Mouse (Mus musculus) right cerebral cortex, adult 18-20 months (tissue): ENCODE measurements around the gene Olfr1388.
A peak's percentile ranks its signal among the peaks of the same experiment; 100 is the strongest.
"Not testable (repeated sequence)": the region's sequence is repeated elsewhere in the genome, so short reads cannot be mapped to it uniquely, and the experiment has no call there.

Source experiments
- DNase-seq: peaks from one replicate; pipeline ENCODE4 v3.0.0; 2022; ENCODE audit warnings: mixed read lengths

Olfr1388 gene

DNA sequence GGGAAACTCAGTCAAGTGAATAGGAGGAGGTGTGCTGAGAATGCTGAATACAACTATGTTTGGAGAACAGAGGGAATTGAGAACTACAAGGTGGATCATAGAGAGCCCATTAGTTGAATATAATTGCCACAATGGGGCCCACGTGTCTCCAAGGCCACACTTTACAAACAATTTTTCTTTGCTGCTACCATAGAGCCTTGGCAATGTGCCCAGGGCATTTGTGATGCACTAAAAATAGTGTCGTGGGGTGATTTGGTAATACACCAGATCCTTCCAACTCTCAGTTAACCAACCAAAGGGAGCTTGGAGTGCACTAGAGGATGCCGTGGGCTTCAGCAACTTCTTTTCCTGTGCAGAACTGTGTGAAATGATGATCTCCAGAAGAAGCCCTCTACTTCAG, at the start of gene Olfr1388:
Gene Olfr1388, plus strand, starts transcription at position 214 of the 400 bp plus-strand sequence.
- DNase-seq: no peak

DNA sequence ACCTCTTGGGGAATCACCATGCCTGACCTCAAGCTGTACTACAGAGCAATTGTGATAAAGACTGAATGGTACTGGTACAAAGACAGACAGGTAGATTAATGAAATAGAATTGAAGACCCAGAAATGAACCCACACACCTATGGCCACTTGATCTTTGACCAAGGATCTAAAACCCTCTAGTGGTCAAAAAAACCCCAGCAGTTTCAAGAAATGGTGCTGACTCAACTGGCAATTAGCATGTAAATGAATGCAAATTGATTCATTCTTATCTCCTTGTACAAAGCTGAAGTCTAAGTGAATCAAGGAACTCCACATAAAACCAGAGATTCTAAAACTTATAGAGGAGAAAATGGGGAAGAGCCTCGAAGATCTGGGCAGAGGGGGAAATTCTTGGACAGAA, 43.7 kb upstream of the Olfr1388 start:
- not testable (repeated sequence) for DNase-seq

DNA sequence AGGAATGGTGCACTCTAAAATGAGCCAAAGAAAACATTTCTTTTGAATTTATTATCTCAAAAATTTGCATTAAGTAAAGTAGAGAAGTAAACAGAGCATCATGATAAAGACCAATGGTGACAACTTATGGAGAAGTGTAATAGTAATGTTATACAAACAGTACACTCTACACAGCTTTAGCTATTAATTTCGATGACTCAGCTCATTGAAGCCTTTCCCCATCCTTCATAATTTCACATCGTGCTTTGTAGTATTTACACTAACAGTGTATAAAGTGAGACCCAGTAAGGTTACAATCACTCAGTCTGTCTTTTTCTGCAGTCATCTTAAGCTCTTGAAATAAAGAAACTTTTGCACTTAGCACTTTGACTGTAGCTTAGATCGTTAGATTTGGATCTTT, 29.6 kb upstream of the Olfr1388 start:
- DNase-seq: no peak

DNA sequence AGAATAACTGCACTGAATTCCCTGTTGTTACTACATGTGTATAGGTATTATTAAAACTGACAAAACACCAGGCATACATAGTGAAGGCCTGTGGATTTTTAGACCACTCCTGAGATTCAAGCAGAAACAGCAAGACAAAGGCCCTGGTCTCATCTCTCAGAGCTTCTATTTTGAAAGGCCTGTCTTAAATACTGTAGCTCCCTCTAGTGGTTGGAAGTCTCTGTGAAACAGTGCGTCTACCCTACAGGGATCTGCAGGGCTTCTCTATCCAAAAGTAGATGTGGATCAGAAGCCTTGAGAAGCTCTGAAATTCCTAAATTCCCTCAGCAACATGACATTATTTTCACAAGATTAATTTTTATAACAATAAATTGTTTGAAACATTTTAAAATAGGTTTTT, 25.9 kb upstream of the Olfr1388 start:
- peak; percentile 23 for DNase-seq

DNA sequence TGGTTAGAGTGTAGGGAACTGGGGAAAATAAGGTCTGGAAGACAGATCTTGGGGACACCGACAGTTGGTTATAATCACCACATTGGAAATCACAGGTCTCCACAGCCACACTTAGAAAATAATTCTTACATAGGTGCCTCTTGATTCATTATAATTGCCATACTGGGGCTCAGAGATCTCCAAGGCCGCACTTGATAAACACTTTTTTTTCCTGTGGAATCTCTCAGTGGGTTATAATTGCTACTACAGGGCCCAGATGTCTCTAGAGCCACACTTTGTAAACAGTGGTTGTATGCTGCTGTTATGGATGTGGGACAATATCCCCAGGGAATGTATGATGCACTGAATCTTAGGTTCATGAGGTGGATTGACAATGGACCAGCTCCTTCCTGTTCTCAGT, 13.7 kb upstream of the Olfr1388 start, which contains the start of gene Olfr1389:
Gene Olfr1389, plus strand, starts transcription at position 301 of the 400 bp plus-strand sequence.
- no peak for DNase-seq

DNA sequence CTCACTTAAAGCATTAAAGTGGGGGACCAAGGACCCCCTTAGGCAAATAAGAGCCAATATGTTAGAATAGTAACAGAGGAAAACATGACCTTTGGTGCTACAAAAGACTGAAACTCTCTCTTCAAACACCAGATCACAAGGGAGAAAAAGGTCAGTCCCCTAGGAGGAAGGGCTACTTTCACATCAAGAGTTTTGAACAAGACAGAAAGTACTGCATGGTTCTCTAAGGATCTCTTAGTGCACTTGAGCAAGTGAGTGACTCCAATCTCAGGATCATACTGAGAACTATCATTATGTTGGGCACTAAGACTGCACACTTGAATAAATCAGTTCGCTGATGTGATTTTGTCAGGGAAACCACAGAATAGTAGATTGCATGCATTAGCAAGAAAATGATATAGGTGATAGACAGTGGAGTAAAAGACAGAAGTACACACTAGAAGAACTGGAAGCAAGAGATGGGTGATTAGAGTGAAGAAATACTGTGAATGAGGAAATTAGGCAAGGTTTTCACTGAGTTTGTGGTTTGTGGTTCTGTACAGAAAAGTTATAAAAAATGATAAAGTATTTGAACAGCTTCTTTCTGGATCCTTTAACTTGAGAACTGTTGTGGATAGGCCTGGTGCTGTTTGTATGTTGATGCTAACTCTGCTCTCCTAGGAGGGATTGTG, 11.0 kb upstream of the Olfr1388 start:
- DNase-seq: no peak

DNA sequence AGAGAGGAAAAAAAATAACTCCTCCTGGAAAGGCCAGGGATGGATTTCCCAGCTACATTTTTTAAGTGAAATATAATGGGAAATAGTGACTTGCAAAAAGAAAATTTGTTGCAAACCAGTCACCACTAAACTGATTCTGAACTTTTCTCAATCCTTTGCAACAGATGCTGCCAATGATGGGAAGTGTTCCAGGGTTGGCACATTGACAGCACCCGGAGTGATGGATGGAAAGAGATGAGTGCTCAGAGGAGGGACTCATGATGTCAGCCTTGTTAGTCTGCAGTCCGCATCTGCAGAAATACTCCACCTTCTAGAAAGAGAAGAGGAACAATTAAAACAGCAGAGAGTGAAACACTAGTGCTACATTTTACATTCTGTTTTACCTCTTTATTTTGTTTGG, 6.8 kb upstream of the Olfr1388 start:
- no peak for DNase-seq

DNA sequence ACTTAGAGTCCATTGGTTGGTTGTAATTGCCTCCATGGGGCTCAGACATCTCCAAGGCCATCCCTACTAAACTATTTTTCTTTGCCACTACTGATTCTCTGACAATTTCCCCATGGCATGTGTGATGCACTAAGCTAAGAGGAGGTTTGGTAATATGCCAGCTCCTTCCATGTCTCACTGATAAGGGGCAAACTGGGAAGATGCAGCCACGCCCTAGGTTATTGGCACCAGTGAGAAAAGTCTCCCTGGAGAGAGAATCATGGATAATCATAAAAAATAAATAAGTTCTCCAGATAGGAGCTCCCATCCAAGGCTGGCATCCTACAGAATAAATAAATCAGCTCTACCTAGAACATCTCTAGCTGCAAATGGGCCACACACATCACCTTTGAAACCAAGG, 18.6 kb downstream of the Olfr1388 start, which contains the start of gene Olfr1387:
Gene Olfr1387, plus strand, starts transcription at position 301 of the 400 bp plus-strand sequence.
- DNase-seq: no peak

DNA sequence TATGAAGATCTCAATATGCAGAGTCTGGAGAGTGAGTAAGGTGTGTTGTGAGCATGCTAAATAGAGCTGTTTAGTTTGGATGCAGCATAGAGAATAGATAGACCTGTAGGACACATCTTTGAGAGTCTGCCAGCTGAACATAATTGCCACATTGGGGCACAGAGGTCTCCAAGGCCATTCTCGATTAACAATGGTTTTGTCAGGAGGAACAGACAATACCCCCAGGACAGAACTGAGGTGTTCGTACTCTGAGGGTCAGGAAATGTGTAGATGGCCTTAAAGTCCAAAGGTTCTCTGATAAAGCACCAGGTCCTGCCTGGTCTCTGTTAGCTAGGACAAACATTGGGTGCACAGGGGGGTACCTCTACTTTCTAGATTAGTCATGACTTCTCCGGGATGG, 28.3 kb downstream of the Olfr1388 start, which contains the start of gene Olfr1386:
Gene Olfr1386, plus strand, starts transcription at position 301 of the 400 bp plus-strand sequence.
- DNase-seq: not testable (repeated sequence)

DNA sequence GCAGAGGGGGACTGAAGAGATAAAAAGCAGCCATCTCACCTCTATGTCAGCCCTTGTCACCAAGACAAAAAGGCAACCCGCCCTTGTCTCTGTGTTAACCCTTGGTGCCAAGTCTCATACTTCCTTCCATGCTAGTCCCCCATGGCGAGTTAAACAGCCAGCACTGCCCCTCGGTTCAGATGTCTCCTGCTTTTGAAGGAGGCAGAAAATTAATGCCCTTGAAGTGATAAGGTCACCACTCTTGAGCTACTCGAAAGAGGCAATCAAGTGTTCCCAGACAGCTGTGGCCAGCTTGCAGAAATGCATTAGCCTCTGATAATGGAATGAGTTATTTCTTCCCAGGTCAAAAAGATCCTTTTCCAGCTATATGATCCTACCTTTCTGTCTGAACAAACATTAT, 49.5 kb downstream of the Olfr1388 start:
- no peak for DNase-seq

DNA sequence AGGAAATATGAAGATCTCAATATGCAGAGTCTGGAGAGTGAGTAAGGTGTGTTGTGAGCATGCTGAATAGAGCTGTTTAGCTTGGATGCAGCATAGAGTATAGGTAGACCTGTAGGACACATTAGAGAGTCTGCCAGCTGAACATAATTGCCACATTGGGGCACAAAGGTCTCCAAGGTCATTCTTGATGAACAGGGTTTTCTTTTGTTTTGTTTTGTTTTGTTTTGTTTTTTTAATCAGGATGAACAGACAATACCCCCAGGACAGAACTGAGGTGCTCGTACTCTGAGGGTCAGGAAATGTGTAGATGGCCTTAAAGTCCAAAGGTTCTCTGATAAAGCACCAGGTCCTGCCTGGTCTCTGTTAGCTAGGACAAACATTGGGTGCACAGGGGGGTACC, 52.3 kb downstream of the Olfr1388 start, which contains the start of gene Olfr1385:
Gene Olfr1385, plus strand, starts transcription at position 301 of the 400 bp plus-strand sequence.
- not testable (repeated sequence) for DNase-seq
